Mouse (Mus musculus) lung, postnatal 0 days (tissue): ENCODE results near the gene Tmprss7.
A peak's percentile ranks its signal among the peaks of the same experiment; 100 is the strongest.

ENCODE experiments used
- CTCF ChIP-seq: IDR thresholded peaks from 2 replicates; pipeline ENCODE4 v1.5.1; 2016; ENCODE audit warnings: antibody characterized with exemption, mild to moderate bottlenecking
- EP300 ChIP-seq: IDR thresholded peaks from 2 replicates; pipeline ENCODE4 v1.6.1; 2016; ENCODE audit warnings: antibody characterized with exemption, mild to moderate bottlenecking, control low read depth

DNA sequence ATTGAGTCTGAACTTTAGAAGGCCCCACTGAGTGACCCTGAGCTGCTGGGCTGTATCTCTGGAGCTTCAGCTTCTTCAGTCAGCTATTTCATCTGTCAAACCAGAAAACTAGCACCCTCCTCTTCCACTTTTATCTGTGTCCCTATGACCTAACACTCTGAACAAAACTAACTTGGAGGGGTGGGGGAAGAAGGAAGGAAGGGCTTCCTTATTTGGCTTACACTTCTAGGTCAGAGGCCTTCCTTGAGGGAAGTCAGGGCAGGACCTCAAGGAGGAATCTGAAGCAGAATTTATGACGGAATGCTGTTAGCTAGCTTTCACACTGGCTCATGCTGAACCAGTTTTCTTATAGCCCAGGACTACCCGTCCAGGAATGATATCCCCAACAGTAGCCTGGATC, 42.0 kb downstream of the Tmprss7 start:
- TF ChIP-seq CTCF (no peak), EP300 (peak; percentile 30; the same call in 1 of the 2 replicates)
